Mouse (Mus musculus): ENCODE results near the gene Cep68. TPM values are rescaled to one million over a fixed set of nuclear protein-coding genes. Genes with fewer than 3 reads are reported as not detected.

Gene Cep68
- total RNA-seq, 1 experiment from 2014 or later, result 58.3 TPM

DNA sequence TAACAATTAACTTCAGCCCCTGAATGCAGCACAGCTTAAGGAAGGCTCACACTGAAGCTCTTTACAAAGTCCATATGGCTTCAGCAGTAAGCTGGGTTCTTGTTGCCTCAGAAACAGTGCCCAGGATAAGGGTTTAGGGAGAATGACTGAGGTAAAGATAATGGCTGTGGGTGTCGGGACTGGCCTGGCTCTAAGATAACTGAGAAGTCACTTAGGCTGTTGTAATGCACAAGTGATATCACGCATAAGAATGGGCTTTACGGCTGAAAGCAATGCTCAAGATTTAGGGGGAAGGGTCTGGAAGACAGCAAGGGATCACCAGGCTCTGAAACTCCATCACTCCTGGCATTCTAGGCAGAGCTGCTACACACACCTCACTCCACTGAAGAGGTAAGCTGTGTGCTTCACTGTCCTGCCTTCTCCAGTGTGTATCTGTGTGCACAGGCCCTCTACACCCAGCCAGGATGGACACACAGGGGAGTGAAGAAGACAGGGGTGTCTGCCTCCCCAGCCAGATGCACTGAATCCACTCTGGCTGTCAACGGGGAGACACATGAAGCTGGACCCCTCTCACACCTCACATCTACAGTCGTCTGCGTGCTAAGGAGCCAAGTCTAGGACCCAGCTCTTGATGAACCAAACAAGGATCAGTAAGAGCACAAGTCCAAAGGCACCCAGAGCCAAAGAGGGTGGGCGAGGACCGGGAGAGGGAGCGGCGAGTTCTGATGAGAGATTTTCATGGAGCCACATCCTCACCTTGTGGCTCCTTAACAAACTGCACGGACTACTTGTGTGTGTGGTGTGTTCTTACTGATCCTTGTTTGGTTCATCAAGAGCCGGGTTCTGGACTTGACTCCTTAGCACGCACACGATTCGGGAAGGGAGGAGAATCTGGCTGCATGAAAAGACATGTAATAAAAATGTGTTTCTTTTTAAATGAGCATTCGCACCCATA, 4.6 kb downstream of the Cep68 start:
- no peak for ATAC-seq (replicated peaks in 1 of 2; ENCODE audit: insufficient read depth in 1 of 2, low FRiP score in 2 of 2, low TSS enrichment in 1 of 2, low read depth in 1 of 2, poor library complexity in 2 of 2, severe bottlenecking in 2 of 2)

- peak; percentile 69 to 77 for ATAC-seq (replicated peaks in 1 of 2; ENCODE audit: insufficient read depth in 1 of 2, low FRiP score in 2 of 2, low TSS enrichment in 1 of 2, low read depth in 1 of 2, poor library complexity in 2 of 2, severe bottlenecking in 2 of 2)
Observed at GRCm38 (mm10) chr11:20243214-20243913, 5.9 kb downstream of the Cep68 start.

DNA sequence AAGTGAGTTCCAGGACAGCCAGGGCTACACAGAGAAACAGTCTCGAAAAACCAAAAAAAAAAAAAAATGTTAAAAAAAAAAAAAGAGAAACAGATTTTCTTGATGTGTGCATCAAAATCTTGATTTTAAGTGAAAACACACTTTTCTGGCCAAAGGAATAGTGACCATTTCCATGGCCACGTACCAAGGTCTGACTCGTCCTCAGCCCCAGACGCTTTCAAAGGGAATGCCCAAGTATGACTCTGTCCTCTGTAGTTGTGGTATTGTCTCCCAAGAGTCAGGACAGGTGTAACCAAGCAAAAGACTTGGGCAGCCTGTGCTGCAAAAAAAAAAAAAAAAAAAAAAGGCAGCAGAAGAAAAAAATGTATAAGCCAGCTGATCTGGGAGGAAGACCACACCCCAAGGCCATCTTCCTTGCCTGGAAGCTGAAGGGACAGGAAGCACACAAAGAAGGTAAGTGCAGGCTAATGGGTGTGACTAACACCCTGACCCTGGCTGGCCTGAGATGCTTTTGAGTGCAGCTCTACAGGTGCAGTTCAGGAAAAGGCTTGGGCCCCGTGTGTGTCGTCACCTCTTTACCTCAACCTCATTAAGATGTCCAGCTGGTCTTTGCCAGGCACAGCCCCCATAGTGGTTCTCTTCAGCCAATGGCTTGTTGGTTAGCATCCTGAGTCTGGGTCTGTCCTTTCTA, 6.7 kb downstream of the Cep68 start:
- no peak for ATAC-seq (replicated peaks in 1 of 2; ENCODE audit: insufficient read depth in 1 of 2, low FRiP score in 2 of 2, low TSS enrichment in 1 of 2, low read depth in 1 of 2, poor library complexity in 2 of 2, severe bottlenecking in 2 of 2)

DNA sequence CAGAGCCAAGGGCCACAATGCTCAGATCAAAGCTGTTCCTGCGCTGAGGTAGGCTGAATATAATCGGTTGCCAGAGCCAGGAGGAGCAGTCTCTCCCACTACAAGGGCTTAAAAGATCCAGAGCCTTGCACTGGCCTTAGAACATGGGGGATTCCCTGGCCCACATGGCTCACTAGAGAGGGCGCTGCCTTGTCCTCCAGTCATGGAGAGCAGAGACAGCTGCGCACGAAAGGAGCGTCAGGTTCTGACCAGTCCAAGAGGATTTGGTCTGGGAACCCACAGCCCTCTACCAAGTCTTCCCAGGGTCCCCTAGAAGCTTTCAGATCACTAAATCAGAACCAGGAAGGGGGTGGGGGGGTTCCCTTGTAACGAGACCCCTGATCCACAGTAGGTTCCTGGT, 7.9 kb downstream of the Cep68 start:
- ATAC-seq (replicated peaks in 1 of 2; ENCODE audit: insufficient read depth in 1 of 2, low FRiP score in 2 of 2, low TSS enrichment in 1 of 2, low read depth in 1 of 2, poor library complexity in 2 of 2, severe bottlenecking in 2 of 2), result no peak

DNA sequence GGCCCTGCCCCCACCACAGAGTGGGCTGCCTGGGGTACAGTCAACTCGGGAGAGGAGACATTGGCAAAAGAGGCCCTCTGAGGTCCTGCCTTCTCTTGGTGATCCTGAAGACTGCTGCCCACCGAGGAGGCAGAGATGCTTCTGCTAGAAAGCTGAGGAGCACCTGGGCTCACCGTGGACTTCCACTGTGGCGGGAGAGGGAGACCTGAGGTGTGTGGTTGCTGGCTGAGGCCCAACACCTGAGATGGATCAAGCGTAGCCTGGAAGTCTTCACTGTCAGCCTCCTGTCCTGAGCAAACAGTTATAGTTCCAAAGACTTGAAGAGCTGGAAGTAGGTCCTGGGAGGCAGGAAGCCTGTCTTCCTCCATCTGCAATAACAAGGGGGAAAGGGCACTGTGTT, 8.9 kb downstream of the Cep68 start:
- ATAC-seq (replicated peaks in 1 of 2; ENCODE audit: insufficient read depth in 1 of 2, low FRiP score in 2 of 2, low TSS enrichment in 1 of 2, low read depth in 1 of 2, poor library complexity in 2 of 2, severe bottlenecking in 2 of 2), result no peak

DNA sequence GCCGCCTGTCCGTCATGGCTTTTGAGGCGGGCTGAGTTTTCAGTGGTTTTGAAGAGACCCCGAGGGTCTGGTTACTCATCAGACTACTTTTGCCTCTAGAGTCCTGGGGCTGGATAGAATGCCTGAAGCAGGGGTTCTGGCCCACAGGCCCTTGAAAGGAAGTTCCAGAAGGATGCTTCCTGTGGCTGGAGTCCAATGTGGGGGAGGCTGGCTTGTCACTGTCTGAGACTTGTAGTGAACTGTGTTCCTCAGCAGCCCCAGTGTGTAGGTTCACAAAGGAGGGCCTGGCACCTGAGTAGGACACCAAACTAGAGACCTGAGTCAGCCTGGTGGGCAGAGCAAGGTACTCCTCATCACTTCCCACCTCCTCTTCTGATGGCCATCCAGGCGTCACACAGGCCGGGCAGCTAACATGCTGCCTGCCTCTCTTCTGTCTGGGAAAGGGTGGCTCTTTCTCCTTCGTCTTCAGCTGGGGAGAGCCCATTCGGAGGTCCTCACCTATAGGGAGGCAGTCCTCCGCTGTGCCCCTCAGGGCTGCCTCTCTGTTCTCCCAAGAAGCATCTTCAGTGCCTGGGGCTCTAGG, 9.9 kb downstream of the Cep68 start:
- no peak for ATAC-seq (replicated peaks in 1 of 2; ENCODE audit: insufficient read depth in 1 of 2, low FRiP score in 2 of 2, low TSS enrichment in 1 of 2, low read depth in 1 of 2, poor library complexity in 2 of 2, severe bottlenecking in 2 of 2)

DNA sequence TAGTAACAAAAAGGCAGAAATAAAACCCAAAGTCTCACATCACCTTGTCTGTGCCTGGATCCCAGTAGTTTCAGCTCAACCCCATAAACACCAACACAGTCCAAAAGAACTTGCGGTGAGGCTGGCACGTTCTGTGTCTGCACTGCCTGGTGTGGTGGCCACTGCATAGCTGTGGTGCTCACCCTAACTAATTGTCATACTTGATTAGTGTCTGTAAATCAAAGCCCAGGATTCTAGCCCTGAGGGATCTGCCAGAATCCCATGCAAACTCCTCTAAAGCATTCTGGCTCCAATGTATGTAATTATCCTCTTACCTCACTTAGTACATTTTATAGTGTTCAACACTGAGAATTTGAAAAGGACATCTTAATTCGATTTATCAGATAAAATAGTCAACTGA, 11.3 kb downstream of the Cep68 start:
- ATAC-seq (replicated peaks in 1 of 2; ENCODE audit: insufficient read depth in 1 of 2, low FRiP score in 2 of 2, low TSS enrichment in 1 of 2, low read depth in 1 of 2, poor library complexity in 2 of 2, severe bottlenecking in 2 of 2), result no peak

DNA sequence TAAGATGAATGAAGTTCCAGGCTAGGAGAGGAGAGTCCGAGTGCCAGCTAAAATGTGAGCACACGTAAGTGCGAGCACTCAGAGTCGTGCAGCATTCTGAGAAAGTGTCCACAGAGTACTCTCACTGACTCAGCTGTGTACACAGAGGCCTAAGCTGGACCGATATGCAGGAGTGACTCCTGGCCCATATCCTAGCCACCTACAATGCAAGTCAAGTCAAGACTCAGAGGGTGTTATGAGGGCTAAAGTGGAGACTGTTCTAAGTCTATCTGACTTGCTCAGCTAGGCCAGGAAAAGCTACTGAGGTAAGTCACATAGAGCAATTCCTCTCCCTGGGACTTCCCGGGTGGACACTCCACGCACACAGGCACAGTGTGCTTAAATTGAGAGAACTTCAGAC, 12.2 kb downstream of the Cep68 start:
- no peak for ATAC-seq (replicated peaks in 1 of 2; ENCODE audit: insufficient read depth in 1 of 2, low FRiP score in 2 of 2, low TSS enrichment in 1 of 2, low read depth in 1 of 2, poor library complexity in 2 of 2, severe bottlenecking in 2 of 2)

- ATAC-seq (replicated peaks in 1 of 2; ENCODE audit: insufficient read depth in 1 of 2, low FRiP score in 2 of 2, low TSS enrichment in 1 of 2, low read depth in 1 of 2, poor library complexity in 2 of 2, severe bottlenecking in 2 of 2), result no peak
Observed at GRCm38 (mm10) chr11:20234233-20234632, 15.0 kb downstream of the Cep68 start.

GRCm38 (mm10) chr11:20232016-20232755, 17.0 kb downstream of the Cep68 start:
- ATAC-seq (replicated peaks in 1 of 2; ENCODE audit: insufficient read depth in 1 of 2, low FRiP score in 2 of 2, low TSS enrichment in 1 of 2, low read depth in 1 of 2, poor library complexity in 2 of 2, severe bottlenecking in 2 of 2), result peak; percentile 9 to 20; a peak in 2 of 4 replicates

GRCm38 (mm10) chr11:20231128-20231878, 17.9 kb downstream of the Cep68 start:
- ATAC-seq (replicated peaks in 1 of 2; ENCODE audit: insufficient read depth in 1 of 2, low FRiP score in 2 of 2, low TSS enrichment in 1 of 2, low read depth in 1 of 2, poor library complexity in 2 of 2, severe bottlenecking in 2 of 2), result peak; percentile 97 to 99

GRCm38 (mm10) chr11:20230286-20230685, 18.9 kb downstream of the Cep68 start:
- no peak for ATAC-seq (replicated peaks in 1 of 2; ENCODE audit: insufficient read depth in 1 of 2, low FRiP score in 2 of 2, low TSS enrichment in 1 of 2, low read depth in 1 of 2, poor library complexity in 2 of 2, severe bottlenecking in 2 of 2)

DNA sequence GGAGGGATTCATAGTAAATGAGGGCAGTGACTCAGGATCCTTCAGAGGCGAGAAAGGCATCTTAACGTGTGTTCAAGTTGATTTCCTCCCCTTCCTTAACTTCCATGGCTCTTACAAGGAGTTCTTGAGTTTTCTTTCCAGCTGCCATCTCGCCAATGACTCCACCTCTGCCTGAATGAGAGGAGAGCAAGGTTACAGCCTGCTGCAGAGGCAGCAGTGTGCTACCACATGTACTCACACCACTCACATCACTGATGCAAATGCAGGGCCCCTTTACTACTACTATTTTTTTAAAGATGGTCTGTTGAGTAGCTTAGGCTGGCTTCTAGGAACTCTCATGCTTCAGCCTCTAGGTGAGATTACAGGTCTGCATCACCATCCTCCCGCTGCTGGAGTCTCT, 19.9 kb downstream of the Cep68 start:
- no peak for ATAC-seq (replicated peaks in 1 of 2; ENCODE audit: insufficient read depth in 1 of 2, low FRiP score in 2 of 2, low TSS enrichment in 1 of 2, low read depth in 1 of 2, poor library complexity in 2 of 2, severe bottlenecking in 2 of 2)

- ATAC-seq (replicated peaks in 1 of 2; ENCODE audit: insufficient read depth in 1 of 2, low FRiP score in 2 of 2, low TSS enrichment in 1 of 2, low read depth in 1 of 2, poor library complexity in 2 of 2, severe bottlenecking in 2 of 2), result no peak
Observed at GRCm38 (mm10) chr11:20228666-20229065, 20.6 kb downstream of the Cep68 start.

- ATAC-seq (replicated peaks in 1 of 2; ENCODE audit: insufficient read depth in 1 of 2, low FRiP score in 2 of 2, low TSS enrichment in 1 of 2, low read depth in 1 of 2, poor library complexity in 2 of 2, severe bottlenecking in 2 of 2), result no peak
Observed at GRCm38 (mm10) chr11:20225938-20226337, 23.3 kb downstream of the Cep68 start.

DNA sequence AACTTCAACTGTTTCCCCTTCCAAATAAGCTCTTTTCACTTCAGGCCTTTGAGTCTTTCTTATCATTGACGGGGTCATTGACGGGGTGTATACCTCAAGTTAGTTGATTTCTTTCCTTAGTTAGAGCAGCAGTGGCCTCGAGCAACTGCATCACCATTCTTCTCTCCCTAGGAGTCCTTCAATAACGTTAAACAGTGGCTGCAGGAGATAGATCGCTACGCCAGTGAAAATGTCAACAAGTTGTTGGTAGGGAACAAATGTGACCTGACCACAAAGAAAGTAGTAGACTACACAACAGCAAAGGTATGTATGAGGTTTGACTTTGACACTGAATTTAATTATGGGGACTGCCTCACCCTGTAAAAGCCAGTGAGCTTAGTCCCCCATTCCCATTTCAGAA, 25.0 kb downstream of the Cep68 start:
- no peak for ATAC-seq (replicated peaks in 1 of 2; ENCODE audit: insufficient read depth in 1 of 2, low FRiP score in 2 of 2, low TSS enrichment in 1 of 2, low read depth in 1 of 2, poor library complexity in 2 of 2, severe bottlenecking in 2 of 2)

Measured in hematopoietic stem cell, adult 5-6 weeks (primary cell).